Mouse (Mus musculus) kidney, embryonic 14.5 days (tissue): ENCODE measurements around the gene Moxd2. TPM values are rescaled to one million over a fixed set of nuclear protein-coding genes. Genes with fewer than 3 reads are reported as not detected.

ENCODE experiments used
- ATAC-seq: fragments of 200-750 bp; cut with Nextera tagmentation; 2 replicates; pipeline ENCODE4 v1.8.0; 2017; ENCODE audit warnings: moderate number of reproducible peaks, mild to moderate bottlenecking, moderate TSS enrichment, moderate library complexity; ENCODE audit not compliant: low FRiP score, low TSS enrichment
- H3K27ac ChIP-seq: fragments of 300-500 bp; sonication (generic); 2 replicates; pipeline ENCODE4 v1.5.1; 2014; ENCODE audit warnings: low read depth, mild to moderate bottlenecking, low read length, moderate library complexity, mixed read lengths
- H3K27me3 ChIP-seq: fragments of 300-500 bp; sonication (generic); 2 replicates; pipeline ENCODE4 v1.6.1; 2014; ENCODE audit warnings: mild to moderate bottlenecking, low read length; ENCODE audit not compliant: control insufficient read depth, insufficient read depth
- H3K36me3 ChIP-seq: fragments of 300-500 bp; sonication (generic); 2 replicates; pipeline ENCODE4 v1.6.1; 2014; ENCODE audit warnings: low read length, mixed read lengths; ENCODE audit not compliant: control insufficient read depth, insufficient read depth
- H3K4me1 ChIP-seq: fragments of 300-500 bp; sonication (generic); 2 replicates; pipeline ENCODE4 v1.6.1; 2014; ENCODE audit warnings: low read length, mixed read lengths; ENCODE audit not compliant: control insufficient read depth, insufficient read depth
- H3K4me2 ChIP-seq: fragments of 300-500 bp; sonication (generic); replicated peaks from 2 replicates; pipeline ENCODE4 v1.6.1; 2014; ENCODE audit warnings: low read depth, mild to moderate bottlenecking, low read length
- H3K4me3 ChIP-seq: fragments of 300-500 bp; sonication (generic); 2 replicates; pipeline ENCODE4 v1.5.1; 2014; ENCODE audit warnings: mild to moderate bottlenecking, low read length
- H3K9ac ChIP-seq: fragments of 300-500 bp; sonication (generic); 2 replicates; pipeline ENCODE4 v1.6.1; 2014; ENCODE audit warnings: low read depth, mild to moderate bottlenecking, low read length, moderate library complexity
- H3K9me3 ChIP-seq: fragments of 300-500 bp; sonication (generic); 2 replicates; pipeline ENCODE4 v1.6.1; 2016; ENCODE audit warnings: low read length; ENCODE audit not compliant: control insufficient read depth
- WGBS: fragments of 180-500 bp; shearing (Covaris S2); extraction: QIAGEN DNeasy Blood & Tissue Kit; methylation state at CpG from one replicate; pipeline ENCODE4 v1.1.7; 2014; 5-methylcytosine and 5-hydroxymethylcytosine counted together
- polyA plus RNA-seq: library from polyadenylated mRNA; unstranded; fragments of >200 nt; fragmentation: Nextera tagmentation; extraction: Ambion mirVana; gene quantifications from 2 replicates; pipeline ENCODE4 v1.2.1, GENCODE M21; 2014

The Moxd2 gene
- polyA plus RNA-seq: not detected in 2 replicates

DNA sequence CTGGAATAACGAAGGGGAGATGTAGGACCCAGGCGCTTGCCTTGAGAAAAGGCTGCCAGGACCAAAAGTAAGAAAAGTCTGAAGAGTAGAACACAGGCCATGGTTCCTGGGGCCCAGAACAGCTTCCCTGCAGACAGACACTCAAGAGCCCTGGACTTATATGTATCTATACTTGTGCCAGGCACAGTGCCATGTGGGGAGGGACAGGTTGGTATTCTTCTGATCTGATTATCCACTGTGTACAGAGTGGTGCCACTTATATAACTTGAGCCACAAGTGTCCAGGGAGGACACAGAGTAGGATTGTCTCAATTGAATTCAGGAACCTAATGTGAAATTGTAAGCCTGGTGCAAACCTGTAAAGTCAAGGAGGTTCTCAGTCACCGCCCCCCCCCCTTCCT, at the start of gene Moxd2:
Gene Moxd2 (minus strand): TSS at position 101 of the 400 bp plus-strand sequence.
- Histone ChIP-seq H3K27ac (no peak within 1 kb of the TSS), H3K9me3 (no peaks in the 10 kb centered on the region), H3K27me3 (no peaks in the 10 kb centered on the region), H3K4me2 (no peak within 1 kb of the TSS), H3K4me1 (no peaks in the 10 kb centered on the region), H3K4me3 (no peak within 1 kb of the TSS), H3K36me3 (no peaks in the 10 kb centered on the region), H3K9ac (no peak within 1 kb of the TSS)
- WGBS: 85% methylated on average over 3 of the region's 3 CpGs
- ATAC-seq: no peak

DNA sequence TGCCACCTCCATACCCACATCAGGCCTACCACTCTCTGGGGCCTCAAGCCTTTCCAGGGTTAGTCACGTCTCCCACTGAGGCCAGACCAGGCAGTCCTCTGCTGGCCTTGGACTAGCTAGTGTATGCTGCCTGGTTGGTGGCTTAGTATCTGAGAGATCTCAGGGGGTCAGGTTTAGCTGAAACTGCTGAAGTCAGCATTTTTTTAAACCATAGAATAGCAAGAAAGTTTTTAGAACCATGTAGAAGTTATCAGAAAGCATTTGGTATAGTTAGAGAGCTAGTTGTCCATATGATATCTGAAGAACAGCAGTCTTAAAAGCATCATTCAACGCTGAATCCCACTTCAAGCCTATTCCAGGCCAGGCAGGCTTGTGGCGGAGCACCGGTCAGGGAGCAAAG, 32.7 kb upstream of the Moxd2 start:
- no peaks in the 10 kb centered on the region for H3K4me1 ChIP-seq
- no peak overlapping the region for H3K4me3 ChIP-seq
- WGBS: 76% methylated on average over 4 of the region's 4 CpGs

DNA sequence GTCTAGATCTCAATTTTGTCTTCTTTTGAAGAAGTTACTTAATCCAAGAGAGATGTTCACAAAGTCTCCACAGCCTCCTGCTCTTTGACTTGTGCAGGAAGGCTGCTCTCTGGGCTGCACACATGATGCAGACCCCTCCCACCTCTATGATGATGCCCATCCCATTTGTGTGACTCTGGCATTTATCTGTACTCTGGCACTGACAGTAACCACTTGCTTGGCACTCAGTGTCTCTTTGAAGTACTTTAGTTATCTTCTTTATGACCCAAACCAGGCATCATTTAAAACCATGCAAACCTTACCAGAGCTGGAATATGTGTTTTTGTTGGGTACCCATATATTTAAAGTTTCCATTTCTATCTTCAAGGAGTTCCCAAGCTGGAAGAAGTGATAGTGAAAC, 13.0 kb upstream of the Moxd2 start, which contains the start of gene Prss58:
Gene Prss58 (minus strand): TSS at position 101 of the 400 bp plus-strand sequence.
- no peak for ATAC-seq
- H3K4me1 ChIP-seq: no peaks in the 10 kb centered on the region
- H3K9me3 ChIP-seq: no peaks in the 10 kb centered on the region
- H3K27me3 ChIP-seq: no peaks in the 10 kb centered on the region
- no peaks in the 10 kb centered on the region for H3K36me3 ChIP-seq
- H3K4me2 ChIP-seq: no peak within 1 kb of the TSS
- no peak within 1 kb of the TSS for H3K27ac ChIP-seq
- H3K9ac ChIP-seq: no peak within 1 kb of the TSS
- no peak within 1 kb of the TSS for H3K4me3 ChIP-seq

More for the DNA sequence above, 32.7 kb upstream of the Moxd2 start:
- H3K27me3 ChIP-seq: no peaks in the 10 kb centered on the region
- H3K27ac ChIP-seq: no peak overlapping the region
- no peaks in the 10 kb centered on the region for H3K36me3 ChIP-seq
- no peak overlapping the region for H3K4me2 ChIP-seq
- H3K9ac ChIP-seq: no peak overlapping the region
- no peaks in the 10 kb centered on the region for H3K9me3 ChIP-seq
- no peak for ATAC-seq

DNA sequence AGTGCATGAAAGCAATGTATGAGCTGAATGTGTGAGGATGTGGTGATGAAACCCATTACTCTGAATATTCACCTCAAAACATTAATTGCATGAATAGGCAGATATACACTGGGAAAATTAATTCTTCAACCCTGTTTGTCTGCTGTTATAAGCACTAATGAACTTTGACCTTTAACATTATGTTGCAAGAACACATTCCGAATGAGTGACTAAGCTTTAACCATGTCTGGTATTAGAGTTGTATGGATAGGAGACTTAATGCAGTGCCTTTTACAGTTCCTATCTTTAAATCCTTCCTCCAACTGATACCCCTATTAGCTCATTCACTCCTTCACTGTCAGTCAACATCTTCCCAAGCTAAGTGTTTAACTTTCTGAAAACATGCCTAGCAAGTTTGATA, 7.4 kb upstream of the Moxd2 start:
- Histone ChIP-seq H3K4me1 (no peaks in the 10 kb centered on the region), H3K4me2 (no peak overlapping the region), H3K4me3 (no peak overlapping the region), H3K27ac (no peak overlapping the region), H3K27me3 (no peaks in the 10 kb centered on the region), H3K9me3 (no peaks in the 10 kb centered on the region), H3K36me3 (no peaks in the 10 kb centered on the region), H3K9ac (no peak overlapping the region)
- ATAC-seq: no peak
- 86% methylated on average over 1 of the region's 1 CpGs for WGBS

DNA sequence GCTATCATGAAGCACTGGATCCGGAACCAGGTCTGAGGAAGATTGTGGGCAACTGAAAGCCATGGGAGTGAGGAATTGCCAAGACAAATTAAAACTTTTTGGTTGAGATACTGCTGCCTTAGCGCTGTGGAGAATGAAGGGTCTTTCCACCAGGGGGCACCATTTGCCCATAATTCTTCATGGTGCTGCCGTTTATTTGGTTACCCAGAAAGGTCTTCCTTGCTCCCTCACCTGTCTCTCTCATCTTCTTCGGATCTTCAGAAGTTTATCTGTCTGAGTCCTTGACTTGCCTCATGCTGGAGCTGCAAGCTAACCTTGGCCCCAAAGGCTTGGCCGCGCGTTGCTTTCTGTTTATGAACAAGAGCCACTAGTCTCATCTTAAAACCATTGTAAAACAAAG, 6.3 kb upstream of the Moxd2 start:
- H3K4me1 ChIP-seq: no peaks in the 10 kb centered on the region
- H3K4me2 ChIP-seq: no peak overlapping the region
- 39% methylated on average over 7 of the region's 7 CpGs for WGBS
- H3K4me3 ChIP-seq: no peak overlapping the region
- H3K9me3 ChIP-seq: no peaks in the 10 kb centered on the region
- ATAC-seq: peak; percentile 55; the same call in 1 of the 2 replicates
- no peak overlapping the region for H3K9ac ChIP-seq
- H3K27me3 ChIP-seq: no peaks in the 10 kb centered on the region
- H3K27ac ChIP-seq: no peak overlapping the region
- no peaks in the 10 kb centered on the region for H3K36me3 ChIP-seq

DNA sequence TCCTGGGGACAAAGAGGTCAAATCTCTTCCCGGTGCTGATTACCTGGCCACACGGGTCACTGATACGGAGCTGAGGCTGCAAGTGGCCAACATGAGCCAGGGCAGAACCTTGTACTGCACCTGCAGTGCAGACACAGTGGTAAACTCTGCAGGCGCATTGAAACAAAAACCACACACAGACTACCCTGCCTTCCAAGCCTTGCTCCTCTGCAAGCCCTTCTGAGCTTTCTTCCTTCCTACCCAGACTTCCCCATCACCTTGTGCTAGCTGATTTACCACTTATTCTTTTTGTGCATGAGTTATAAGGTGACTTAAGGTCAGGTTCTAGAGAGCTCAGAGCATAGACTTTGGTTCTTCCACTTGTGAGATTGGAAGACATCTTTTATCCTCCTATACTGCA, 4.5 kb upstream of the Moxd2 start:
- no peak overlapping the region for H3K4me2 ChIP-seq
- no peak for ATAC-seq
- H3K9me3 ChIP-seq: no peaks in the 10 kb centered on the region
- H3K4me3 ChIP-seq: no peak overlapping the region
- H3K4me1 ChIP-seq: no peaks in the 10 kb centered on the region
- no peak overlapping the region for H3K27ac ChIP-seq
- no peaks in the 10 kb centered on the region for H3K36me3 ChIP-seq
- WGBS: 86% methylated on average over 4 of the region's 4 CpGs
- no peaks in the 10 kb centered on the region for H3K27me3 ChIP-seq
- H3K9ac ChIP-seq: no peak overlapping the region

DNA sequence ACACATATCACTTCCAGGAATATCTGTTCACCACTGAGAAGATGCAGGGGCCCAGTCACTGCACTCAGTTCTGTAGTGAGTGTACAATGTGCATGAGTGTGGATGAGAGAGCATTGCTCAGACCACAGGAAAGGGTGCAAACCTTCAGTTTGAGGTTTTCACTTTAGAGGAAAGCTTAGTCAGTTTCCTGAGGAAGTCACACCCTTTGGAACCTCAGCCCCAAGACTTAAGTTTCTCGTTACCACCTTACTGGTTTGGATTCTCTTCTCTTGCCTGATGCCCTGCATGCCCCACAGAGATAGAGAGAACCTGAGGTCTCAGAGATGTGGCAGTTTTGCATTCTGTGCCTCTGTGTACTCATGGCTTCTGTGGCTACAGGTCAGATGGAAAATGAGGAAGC, 3.7 kb upstream of the Moxd2 start:
- Histone ChIP-seq H3K4me1 (no peaks in the 10 kb centered on the region), H3K4me2 (no peak overlapping the region), H3K27me3 (no peaks in the 10 kb centered on the region), H3K4me3 (no peak overlapping the region), H3K36me3 (no peaks in the 10 kb centered on the region), H3K9ac (no peak overlapping the region), H3K27ac (no peak overlapping the region), H3K9me3 (no peaks in the 10 kb centered on the region)
- ATAC-seq: no peak
- WGBS: 74% methylated on average over 1 of the region's 1 CpGs

DNA sequence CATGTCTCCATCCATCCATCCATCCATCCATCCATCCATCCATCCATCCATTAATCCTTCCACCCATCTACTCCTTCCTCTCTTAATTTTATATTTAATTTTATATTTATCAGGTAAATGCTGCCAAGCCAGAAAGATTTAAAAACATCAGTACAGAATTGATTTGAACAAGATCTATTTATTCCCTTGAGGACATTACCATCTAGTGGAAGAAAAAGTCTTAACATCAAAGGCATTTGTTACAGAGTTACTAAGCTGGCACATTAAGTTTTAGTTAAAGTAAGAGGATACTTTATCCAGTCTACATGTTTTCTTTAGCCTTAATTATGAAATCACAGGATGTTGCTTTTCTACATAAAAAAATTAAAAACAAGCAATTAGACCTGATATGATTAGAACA, 42.0 kb downstream of the Moxd2 start:
- no peaks in the 10 kb centered on the region for H3K27me3 ChIP-seq
- H3K36me3 ChIP-seq: no peaks in the 10 kb centered on the region
- no peak overlapping the region for H3K4me2 ChIP-seq
- no peak overlapping the region for H3K27ac ChIP-seq
- no peak overlapping the region for H3K9ac ChIP-seq
- ATAC-seq: no peak
- H3K4me1 ChIP-seq: no peaks in the 10 kb centered on the region
- H3K4me3 ChIP-seq: no peak overlapping the region
- H3K9me3 ChIP-seq: no peaks in the 10 kb centered on the region
